In genomic region chr3:89315195-89315929, GRCm38 (mm10) we compare ENCODE assay signal across 8 mouse cellular contexts. TPM values are rescaled to one million over a fixed set of nuclear protein-coding genes. Genes with fewer than 3 reads are reported as not detected.
DNase-seq lines count a peak whose midpoint lies in the region; ATAC-seq and TF ChIP-seq lines count a peak whose summit lies in the region.

No protein-coding gene starts in this region.

- peak; percentile 79 for DNase-seq in B cell, adult 2 months
- DNase-seq in adrenal gland, adult 2 months, result peak; percentile 67
- DNase-seq in embryo, embryonic 11.5 days (ENCODE audit: low read depth, low spot score), result peak; percentile 69
- peak; percentile 75 to 87 for DNase-seq in heart, adult 2 months
- peak; percentile 80 for DNase-seq in kidney, adult 2 months
- peak; percentile 74 for DNase-seq in liver
- peak; percentile 80 for DNase-seq in midbrain, postnatal 0 days (ENCODE audit: low spot score)

- ATAC-seq in midbrain, postnatal 0 days (ENCODE audit: low FRiP score), result peak; percentile 5; the same call in 1 of the 2 replicates
- peak; percentile 15; the same call in 1 of the 2 replicates for ATAC-seq in stomach, embryonic 16.5 days (ENCODE audit: insufficient read depth, low FRiP score)

- peak; percentile 91 for TF ChIP-seq CTCF in heart, adult 2 months (IDR thresholded peaks at IDR 0.05)
- peak; percentile 75 for TF ChIP-seq CTCF in kidney, adult 2 months (conservative IDR thresholded peaks at IDR 0.05; ENCODE audit: insufficient read depth, insufficient read length, low read depth, low read length)
- peak; percentile 83 for TF ChIP-seq CTCF in midbrain, postnatal 0 days (IDR thresholded peaks at IDR 0.05)

- intact Hi-C loops in heart, adult 2 months (cut with DNase I), result loop anchor here (5.0 kb wide), 1 partner anchor 542 kb away; no protein-coding TSS in a partner anchor

- H3K4me2 ChIP-seq in midbrain, postnatal 0 days (ENCODE audit: low read depth, low read length, poor library complexity, severe bottlenecking), result peak overlapping the region; percentile 40
- peak overlapping the region; percentile 70 for H3K4me2 ChIP-seq in stomach, embryonic 16.5 days (ENCODE audit: low read depth, low read length)

- H3K4me1 ChIP-seq in heart, adult 2 months (ENCODE audit: control insufficient read depth, insufficient read depth, low read length), result peaks cover 4% of the 10 kb centered on the region
- H3K4me1 ChIP-seq in kidney, adult 2 months (ENCODE audit: control insufficient read depth, insufficient read depth, low read length), result peaks cover 3% of the 10 kb centered on the region
- H3K4me1 ChIP-seq in midbrain, postnatal 0 days (ENCODE audit: insufficient read depth, low read length), result no peaks in the 10 kb centered on the region
- H3K4me1 ChIP-seq in stomach, embryonic 16.5 days (ENCODE audit: control insufficient read depth, insufficient read depth, low read length), result peaks cover 41% of the 10 kb centered on the region

- TF ChIP-seq POLR2A in heart, adult 2 months (IDR thresholded peaks at IDR 0.05; ENCODE audit: insufficient read depth, low read depth, low read length), result no peak
- no peak for TF ChIP-seq POLR2A in kidney, adult 2 months (IDR thresholded peaks at IDR 0.05; ENCODE audit: low read depth, low read length)

- no peak overlapping the region for H3K27ac ChIP-seq in heart, adult 2 months
- H3K27ac ChIP-seq in kidney, adult 2 months (ENCODE audit: insufficient read depth, low read depth, low read length), result no peak overlapping the region
- H3K27ac ChIP-seq in midbrain, postnatal 0 days (ENCODE audit: low read depth, low read length), result no peak overlapping the region
- H3K27ac ChIP-seq in stomach, embryonic 16.5 days (ENCODE audit: low read length), result no peak overlapping the region

- TF ChIP-seq EP300 in heart, adult 2 months (IDR thresholded peaks at IDR 0.05; ENCODE audit: insufficient read depth, low read depth, low read length), result 0 out of 2 replicates have a peak, but pooled peaks have one; percentile 27

- peaks cover 12% of the 10 kb centered on the region for H3K27me3 ChIP-seq in heart, adult 2 months (ENCODE audit: control insufficient read depth, insufficient read depth, low read length)
- H3K27me3 ChIP-seq in kidney, adult 2 months (replicated peaks; ENCODE audit: control insufficient read depth, insufficient read depth, low read length), result peaks cover 3% of the 10 kb centered on the region
- no peaks in the 10 kb centered on the region for H3K27me3 ChIP-seq in midbrain, postnatal 0 days (ENCODE audit: insufficient read depth, low read length)
- H3K27me3 ChIP-seq in stomach, embryonic 16.5 days (ENCODE audit: control insufficient read depth, insufficient read depth, low read length), result peaks cover 20% of the 10 kb centered on the region

- peak overlapping the region; percentile 21; the same call in 1 of the 2 replicates for H3K9ac ChIP-seq in heart, adult 2 months (ENCODE audit: low read depth, low read length)
- H3K9ac ChIP-seq in midbrain, postnatal 0 days (replicated peaks; ENCODE audit: low read length, poor library complexity, severe bottlenecking), result 0 out of 2 replicates have a peak overlapping the region, but pooled peaks have one; percentile 33
- H3K9ac ChIP-seq in stomach, embryonic 16.5 days (ENCODE audit: low read length), result peak overlapping the region; percentile 70

- WGBS in heart, adult 2 months, result 7% methylated on average over 26 of the region's 26 CpGs
- WGBS in kidney, adult 2 months, result 7% methylated on average over 26 of the region's 26 CpGs
- 6% methylated on average over 21 of the region's 26 CpGs for WGBS in midbrain, postnatal 0 days
- 6% methylated on average over 23 of the region's 26 CpGs for WGBS in stomach, embryonic 16.5 days

- H3K9me3 ChIP-seq in midbrain, postnatal 0 days (ENCODE audit: low read length), result no peaks in the 10 kb centered on the region
- no peaks in the 10 kb centered on the region for H3K9me3 ChIP-seq in stomach, embryonic 16.5 days (replicated peaks; ENCODE audit: control insufficient read depth, low read length)

- no peaks in the 10 kb centered on the region for H3K79me2 ChIP-seq in heart, adult 2 months (replicated peaks; ENCODE audit: control insufficient read depth, insufficient read depth, low read length)

- no peaks in the 10 kb centered on the region for H3K36me3 ChIP-seq in heart, adult 2 months (ENCODE audit: control insufficient read depth, insufficient read depth, low read length)
- no peaks in the 10 kb centered on the region for H3K36me3 ChIP-seq in kidney, adult 2 months (ENCODE audit: control insufficient read depth, insufficient read depth, low read length)
- peaks cover 16% of the 10 kb centered on the region for H3K36me3 ChIP-seq in midbrain, postnatal 0 days (ENCODE audit: insufficient read depth, low read length)
- no peaks in the 10 kb centered on the region for H3K36me3 ChIP-seq in stomach, embryonic 16.5 days (ENCODE audit: control insufficient read depth, insufficient read depth, low read length)

- peak overlapping the region; percentile 24; the same call in 1 of the 2 replicates for H3K4me3 ChIP-seq in heart, adult 2 months
- peak overlapping the region; percentile 17; the same call in 1 of the 2 replicates for H3K4me3 ChIP-seq in kidney, adult 2 months (ENCODE audit: insufficient read depth, low read depth, low read length)
- no peak overlapping the region for H3K4me3 ChIP-seq in midbrain, postnatal 0 days (ENCODE audit: low read depth, low read length)
- peak overlapping the region; percentile 42 for H3K4me3 ChIP-seq in stomach, embryonic 16.5 days (replicated peaks; ENCODE audit: low read length)

RNA-seq across cellular contexts. Expression of gene Efna3, which starts 7.4 kb away (rescaled TPM):
- total RNA-seq in adrenal gland, adult 2 months (2021), result under 1 TPM; 0.26 to 0.55 TPM
- polyA plus RNA-seq in adrenal gland, adult 2 months (2012; rRNA removed), result 0.21 and 1.0 TPM in 2 replicates
- total RNA-seq in heart, adult 2 months (2021), result not detected
- 0.09 TPM in 1 of 2 replicates, not detected in the other for polyA plus RNA-seq in heart, adult 2 months (2012; rRNA removed)
- 2.4 and 4.2 TPM in 2 replicates for polyA plus RNA-seq in kidney, adult 2 months (2012; rRNA removed)
- total RNA-seq in midbrain, postnatal 0 days (2014; rRNA removed), result 93.5 and 115 TPM in 2 replicates
- polyA plus RNA-seq in midbrain, postnatal 0 days (2015; fragmentation: Nextera tagmentation; extraction: Ambion mirVana), result 52.3 and 58.4 TPM in 2 replicates
- polyA plus RNA-seq in stomach, embryonic 16.5 days (2015; fragmentation: Nextera tagmentation; extraction: Ambion mirVana), result 13.0 and 16.0 TPM in 2 replicates

RNA-seq across cellular contexts. Expression of gene Efna4, which starts 22.5 kb away (rescaled TPM):
- 1 to 10 TPM in 1 of 2 experiments, under 1 TPM in 1; 0.63 to 1.9 TPM for total RNA-seq in adrenal gland, adult 2 months (2021)
- polyA plus RNA-seq in adrenal gland, adult 2 months (2012; rRNA removed), result 1.8 and 3.5 TPM in 2 replicates
- under 1 TPM; 0.21 to 0.36 TPM for total RNA-seq in heart, adult 2 months (2021)
- polyA plus RNA-seq in heart, adult 2 months (2012; rRNA removed), result 0.64 and 0.86 TPM in 2 replicates
- polyA plus RNA-seq in kidney, adult 2 months (2012; rRNA removed), result 8.2 and 10.4 TPM in 2 replicates
- 3.0 and 7.9 TPM in 2 replicates for total RNA-seq in midbrain, postnatal 0 days (2014; rRNA removed)
- 2.5 and 3.5 TPM in 2 replicates for polyA plus RNA-seq in midbrain, postnatal 0 days (2015; fragmentation: Nextera tagmentation; extraction: Ambion mirVana)
- polyA plus RNA-seq in stomach, embryonic 16.5 days (2015; fragmentation: Nextera tagmentation; extraction: Ambion mirVana), result 15.0 and 15.5 TPM in 2 replicates

RNA-seq across cellular contexts. Expression of gene Efna1, which starts 34.4 kb away (rescaled TPM):
- 10 to 100 TPM in 1 of 2 experiments, 1 to 10 TPM in 1; 8.0 to 16.6 TPM for total RNA-seq in adrenal gland, adult 2 months (2021)
- polyA plus RNA-seq in adrenal gland, adult 2 months (2012; rRNA removed), result 17.5 and 24.0 TPM in 2 replicates
- total RNA-seq in heart, adult 2 months (2021), result 10 to 100 TPM; 22.6 to 28.4 TPM
- polyA plus RNA-seq in heart, adult 2 months (2012; rRNA removed), result 39.6 and 44.4 TPM in 2 replicates
- 54.1 and 59.2 TPM in 2 replicates for polyA plus RNA-seq in kidney, adult 2 months (2012; rRNA removed)
- 6.6 and 7.1 TPM in 2 replicates for total RNA-seq in midbrain, postnatal 0 days (2014; rRNA removed)
- polyA plus RNA-seq in midbrain, postnatal 0 days (2015; fragmentation: Nextera tagmentation; extraction: Ambion mirVana), result 8.9 and 9.4 TPM in 2 replicates
- polyA plus RNA-seq in stomach, embryonic 16.5 days (2015; fragmentation: Nextera tagmentation; extraction: Ambion mirVana), result 41.5 and 44.7 TPM in 2 replicates

RNA-seq across cellular contexts. Expression of gene Adam15, which starts 34.4 kb away (rescaled TPM):
- 10 to 100 TPM; 56.1 to 87.5 TPM for total RNA-seq in adrenal gland, adult 2 months (2021)
- 142 and 182 TPM in 2 replicates for polyA plus RNA-seq in adrenal gland, adult 2 months (2012; rRNA removed)
- total RNA-seq in heart, adult 2 months (2021), result 10 to 100 TPM; 56.8 to 59.2 TPM
- polyA plus RNA-seq in heart, adult 2 months (2012; rRNA removed), result 95.6 and 95.7 TPM in 2 replicates
- polyA plus RNA-seq in kidney, adult 2 months (2012; rRNA removed), result 95.1 and 111 TPM in 2 replicates
- 63.4 and 88.8 TPM in 2 replicates for total RNA-seq in midbrain, postnatal 0 days (2014; rRNA removed)
- polyA plus RNA-seq in midbrain, postnatal 0 days (2015; fragmentation: Nextera tagmentation; extraction: Ambion mirVana), result 73.6 and 79.4 TPM in 2 replicates
- 61.1 and 69.5 TPM in 2 replicates for polyA plus RNA-seq in stomach, embryonic 16.5 days (2015; fragmentation: Nextera tagmentation; extraction: Ambion mirVana)

RNA-seq across cellular contexts. Expression of gene Slc50a1, which starts 45.0 kb away (rescaled TPM):
- 10 to 100 TPM; 49.9 to 54.7 TPM for total RNA-seq in adrenal gland, adult 2 months (2021)
- polyA plus RNA-seq in adrenal gland, adult 2 months (2012; rRNA removed), result 153 TPM in 2 replicates
- 10 to 100 TPM; 17.3 to 23.3 TPM for total RNA-seq in heart, adult 2 months (2021)
- polyA plus RNA-seq in heart, adult 2 months (2012; rRNA removed), result 105 and 111 TPM in 2 replicates
- 109 and 110 TPM in 2 replicates for polyA plus RNA-seq in kidney, adult 2 months (2012; rRNA removed)
- total RNA-seq in midbrain, postnatal 0 days (2014; rRNA removed), result 22.8 and 32.0 TPM in 2 replicates
- polyA plus RNA-seq in midbrain, postnatal 0 days (2015; fragmentation: Nextera tagmentation; extraction: Ambion mirVana), result 42.4 and 48.7 TPM in 2 replicates
- 81.7 and 83.1 TPM in 2 replicates for polyA plus RNA-seq in stomach, embryonic 16.5 days (2015; fragmentation: Nextera tagmentation; extraction: Ambion mirVana)
